Mouse (Mus musculus): ENCODE results near the gene Trp53bp2. TPM values are rescaled to one million over a fixed set of nuclear protein-coding genes. Genes with fewer than 3 reads are reported as not detected.
A peak's percentile ranks its signal among the peaks of the same experiment; 100 is the strongest.

Trp53bp2 gene
- polyA plus RNA-seq, 1 experiment from 2014 or later: 26.9 TPM

DNA sequence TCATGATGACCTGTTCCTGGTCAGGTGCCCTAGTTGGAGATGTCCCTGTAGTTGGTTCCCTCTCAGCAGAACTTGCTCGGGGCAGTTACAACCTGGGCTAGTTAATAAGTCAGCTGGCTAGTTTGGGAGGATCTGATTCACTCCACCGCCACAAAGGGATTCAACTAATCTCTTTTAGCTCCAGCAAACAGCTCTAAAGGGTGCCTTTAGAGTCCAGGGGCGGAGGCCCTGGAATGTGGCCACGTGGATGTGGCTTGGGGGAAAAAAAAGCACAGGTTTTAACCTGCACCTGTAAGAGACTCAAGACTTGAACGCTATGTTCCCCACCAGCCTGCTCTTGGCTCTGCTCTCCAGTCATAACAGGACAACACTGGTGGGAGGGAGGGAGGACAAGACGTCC, 87.7 kb downstream of the Trp53bp2 start:
- no peak overlapping the region for H3K9ac ChIP-seq (ENCODE audit: low read length)
- H3K4me2 ChIP-seq (ENCODE audit: low read length): no peak overlapping the region
- H3K27ac ChIP-seq (ENCODE audit: low read depth): no peak overlapping the region
- peaks cover 22% of the 10 kb centered on the region for H3K4me1 ChIP-seq (replicated peaks; ENCODE audit: control insufficient read depth, insufficient read depth, low read length)
- H3K36me3 ChIP-seq (ENCODE audit: control insufficient read depth, insufficient read depth, low read length): peaks cover 19% of the 10 kb centered on the region
- no peak for DNase-seq (ENCODE audit: low spot score)
- no peak overlapping the region for H3K4me3 ChIP-seq (ENCODE audit: low read depth, low read length)
- 59% methylated on average over 6 of the region's 6 CpGs for WGBS
- no peaks in the 10 kb centered on the region for H3K9me3 ChIP-seq (ENCODE audit: control insufficient read depth, low read length)
- no peaks in the 10 kb centered on the region for H3K27me3 ChIP-seq (replicated peaks; ENCODE audit: control insufficient read depth, insufficient read depth, low read length)
- ATAC-seq (replicated peaks; ENCODE audit: low FRiP score, low TSS enrichment, low read depth): 0 out of 2 replicates have a peak, but pooled peaks have one; percentile 13

DNA sequence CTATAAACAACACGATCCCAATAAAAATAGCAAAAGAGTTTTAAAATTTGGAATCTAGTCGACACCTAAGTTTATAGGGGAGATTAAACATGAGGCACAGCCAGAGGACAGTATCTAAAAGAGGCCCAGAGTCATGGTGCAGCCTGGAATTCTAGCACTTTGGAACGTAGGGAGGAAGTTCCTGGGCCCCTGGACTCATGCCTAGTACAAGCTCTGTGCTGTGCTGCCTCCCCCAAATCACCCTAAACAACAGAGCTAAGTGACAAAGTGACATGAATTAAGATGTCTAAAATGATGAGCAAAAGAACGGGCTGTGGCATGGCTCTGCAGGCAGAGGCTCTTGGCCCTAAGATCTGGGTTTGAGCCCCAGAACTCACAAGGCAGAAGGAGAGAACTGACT, 88.8 kb downstream of the Trp53bp2 start:
- DNase-seq (ENCODE audit: low spot score): no peak
- Histone ChIP-seq H3K4me3 (ENCODE audit: low read depth, low read length) (no peak overlapping the region), H3K27me3 (replicated peaks; ENCODE audit: control insufficient read depth, insufficient read depth, low read length) (no peaks in the 10 kb centered on the region), H3K36me3 (ENCODE audit: control insufficient read depth, insufficient read depth, low read length) (peaks cover 16% of the 10 kb centered on the region; the same call in 1 of the 2 replicates), H3K9me3 (ENCODE audit: control insufficient read depth, low read length) (no peaks in the 10 kb centered on the region), H3K4me2 (ENCODE audit: low read length) (no peak overlapping the region), H3K9ac (ENCODE audit: low read length) (no peak overlapping the region), H3K4me1 (replicated peaks; ENCODE audit: control insufficient read depth, insufficient read depth, low read length) (peaks cover 23% of the 10 kb centered on the region), H3K27ac (ENCODE audit: low read depth) (no peak overlapping the region)
- WGBS: 54% methylated on average over 4 of the region's 4 CpGs
- ATAC-seq (replicated peaks; ENCODE audit: low FRiP score, low TSS enrichment, low read depth): no peak

DNA sequence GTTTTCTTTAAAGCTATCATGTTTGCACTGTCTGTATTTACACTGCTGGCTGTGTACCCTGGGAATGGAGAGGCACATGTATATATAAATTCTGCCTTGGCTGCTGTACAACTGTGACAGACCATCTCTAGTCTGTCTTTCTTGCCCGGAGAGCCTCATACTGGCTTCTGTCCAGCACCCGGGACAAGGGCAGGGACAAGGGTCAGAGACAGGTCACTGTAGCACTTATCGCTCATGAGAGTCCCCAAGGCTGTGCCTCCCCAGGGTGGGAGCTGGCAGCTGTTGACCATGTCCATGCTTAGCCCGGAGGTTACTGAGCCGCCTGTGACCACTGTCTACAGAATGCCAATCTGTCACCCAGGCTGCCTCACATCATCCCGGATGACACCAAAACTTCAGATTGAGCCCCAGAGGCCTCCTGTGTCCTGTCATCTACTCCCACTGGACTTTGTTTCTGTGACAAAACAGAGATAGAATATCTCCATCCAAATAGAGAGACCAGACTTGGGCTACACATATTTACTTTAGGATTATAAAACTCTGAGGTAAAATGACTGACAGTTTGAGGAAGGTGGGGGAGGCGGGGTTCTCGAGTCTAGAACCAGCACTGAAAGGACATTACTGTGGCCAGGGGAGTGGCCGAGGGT, 90.6 kb downstream of the Trp53bp2 start:
- DNase-seq (ENCODE audit: low spot score): no peak

DNA sequence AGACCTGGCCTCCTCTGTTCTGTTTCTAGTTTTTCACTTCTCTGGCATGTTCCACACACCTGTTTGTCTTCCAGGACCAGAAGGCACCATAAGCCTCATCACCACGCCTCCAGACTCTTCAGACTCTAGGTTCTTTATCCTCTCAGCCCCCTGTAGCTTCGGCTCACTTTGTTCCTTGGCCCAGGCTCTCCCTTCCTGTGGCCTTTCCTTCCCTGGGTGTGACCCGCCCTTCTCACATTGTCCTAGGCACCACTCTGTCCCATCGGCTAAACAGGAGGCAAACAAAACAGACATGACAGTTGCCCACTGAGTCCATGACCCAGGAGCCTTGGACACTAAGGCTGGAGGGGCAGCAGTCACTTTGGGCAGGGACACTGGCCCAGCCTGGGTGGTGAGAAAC, 91.3 kb downstream of the Trp53bp2 start:
- Histone ChIP-seq H3K4me3 (ENCODE audit: low read depth, low read length) (no peak overlapping the region), H3K9me3 (ENCODE audit: control insufficient read depth, low read length) (no peaks in the 10 kb centered on the region), H3K9ac (ENCODE audit: low read length) (no peak overlapping the region), H3K4me2 (ENCODE audit: low read length) (no peak overlapping the region), H3K4me1 (replicated peaks; ENCODE audit: control insufficient read depth, insufficient read depth, low read length) (peaks cover 45% of the 10 kb centered on the region), H3K36me3 (ENCODE audit: control insufficient read depth, insufficient read depth, low read length) (peaks cover 17% of the 10 kb centered on the region; the same call in 1 of the 2 replicates), H3K27ac (ENCODE audit: low read depth) (no peak overlapping the region; the same call in 1 of the 2 replicates), H3K27me3 (replicated peaks; ENCODE audit: control insufficient read depth, insufficient read depth, low read length) (no peaks in the 10 kb centered on the region)
- ATAC-seq (replicated peaks; ENCODE audit: low FRiP score, low TSS enrichment, low read depth): no peak
- DNase-seq (ENCODE audit: low spot score): no peak
- 72% methylated on average over 4 of the region's 4 CpGs for WGBS

More for the DNA sequence above, 90.6 kb downstream of the Trp53bp2 start:
- Histone ChIP-seq H3K9ac (ENCODE audit: low read length) (no peak overlapping the region), H3K4me2 (ENCODE audit: low read length) (no peak overlapping the region), H3K27ac (ENCODE audit: low read depth) (peak overlapping the region; percentile 47; the same call in 1 of the 2 replicates), H3K9me3 (ENCODE audit: control insufficient read depth, low read length) (no peaks in the 10 kb centered on the region), H3K4me1 (replicated peaks; ENCODE audit: control insufficient read depth, insufficient read depth, low read length) (peaks cover 41% of the 10 kb centered on the region), H3K36me3 (ENCODE audit: control insufficient read depth, insufficient read depth, low read length) (peaks cover 16% of the 10 kb centered on the region; the same call in 1 of the 2 replicates), H3K4me3 (ENCODE audit: low read depth, low read length) (no peak overlapping the region), H3K27me3 (replicated peaks; ENCODE audit: control insufficient read depth, insufficient read depth, low read length) (no peaks in the 10 kb centered on the region)
- WGBS: 61% methylated on average over 9 of the region's 9 CpGs
- no peak for ATAC-seq (replicated peaks; ENCODE audit: low FRiP score, low TSS enrichment, low read depth)

DNA sequence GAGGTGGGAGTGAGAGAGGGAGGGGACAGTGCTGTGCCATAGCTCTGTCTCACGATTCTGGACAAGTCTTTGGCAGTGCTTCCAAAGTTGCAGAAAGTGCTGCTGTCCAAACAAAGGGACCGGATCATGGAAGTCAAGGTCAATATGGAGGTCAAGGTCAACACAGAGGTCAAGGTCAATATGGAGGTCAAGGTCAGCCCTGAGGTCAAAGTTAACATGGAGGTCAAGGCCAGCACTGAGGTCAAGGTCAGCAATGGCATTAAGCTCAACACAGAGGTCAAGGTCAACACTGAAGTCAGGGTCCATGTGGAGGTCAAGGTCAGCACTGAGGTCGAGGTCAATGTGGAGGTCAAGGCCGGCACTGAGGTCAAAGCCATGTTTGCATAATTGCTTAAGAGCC, 91.9 kb downstream of the Trp53bp2 start:
- Histone ChIP-seq H3K36me3 (ENCODE audit: control insufficient read depth, insufficient read depth, low read length) (peaks cover 23% of the 10 kb centered on the region; the same call in 1 of the 2 replicates), H3K4me2 (ENCODE audit: low read length) (no peak overlapping the region), H3K9ac (ENCODE audit: low read length) (no peak overlapping the region), H3K4me1 (replicated peaks; ENCODE audit: control insufficient read depth, insufficient read depth, low read length) (peaks cover 45% of the 10 kb centered on the region), H3K4me3 (ENCODE audit: low read depth, low read length) (no peak overlapping the region), H3K27me3 (replicated peaks; ENCODE audit: control insufficient read depth, insufficient read depth, low read length) (no peaks in the 10 kb centered on the region), H3K27ac (ENCODE audit: low read depth) (no peak overlapping the region), H3K9me3 (ENCODE audit: control insufficient read depth, low read length) (no peaks in the 10 kb centered on the region)
- 81% methylated on average over 4 of the region's 4 CpGs for WGBS
- DNase-seq (ENCODE audit: low spot score) (peak; percentile 65), ATAC-seq (replicated peaks; ENCODE audit: low FRiP score, low TSS enrichment, low read depth) (no peak)

DNA sequence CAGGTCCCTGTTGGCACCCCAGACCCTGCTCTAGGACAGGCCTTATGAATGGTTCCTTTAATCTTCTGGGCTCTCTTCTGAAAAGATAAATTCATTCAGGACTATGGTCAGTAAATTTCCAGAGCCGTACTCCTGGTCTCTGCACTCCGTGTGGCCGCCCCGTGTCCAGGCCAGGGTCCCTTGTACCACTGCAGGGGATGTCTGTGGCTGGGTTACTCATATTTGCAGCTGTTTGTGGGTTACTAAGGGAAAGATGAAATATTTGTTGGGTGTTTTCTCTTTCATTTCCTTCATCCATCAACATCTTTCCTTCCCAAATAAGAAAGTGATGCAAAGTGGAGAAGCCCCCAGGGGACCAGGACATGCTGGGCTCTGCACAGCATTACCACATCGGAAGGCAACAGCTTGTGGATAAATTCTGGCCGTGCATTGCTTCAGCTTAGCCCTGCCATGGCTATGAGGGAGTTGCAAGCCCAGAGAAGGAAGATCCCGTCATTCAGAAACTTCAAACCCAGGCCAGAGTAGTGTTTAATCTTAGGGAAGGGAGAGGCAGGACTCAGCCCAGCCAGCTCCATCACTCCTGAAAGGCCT, 92.9 kb downstream of the Trp53bp2 start:
- no peaks in the 10 kb centered on the region for H3K9me3 ChIP-seq (ENCODE audit: control insufficient read depth, low read length)
- DNase-seq (ENCODE audit: low spot score) (no peak), ATAC-seq (replicated peaks; ENCODE audit: low FRiP score, low TSS enrichment, low read depth) (no peak)
- H3K9ac ChIP-seq (ENCODE audit: low read length): no peak overlapping the region
- no peak overlapping the region for H3K4me2 ChIP-seq (ENCODE audit: low read length)
- peaks cover 22% of the 10 kb centered on the region; the same call in 1 of the 2 replicates for H3K36me3 ChIP-seq (ENCODE audit: control insufficient read depth, insufficient read depth, low read length)
- H3K4me1 ChIP-seq (replicated peaks; ENCODE audit: control insufficient read depth, insufficient read depth, low read length): peaks cover 51% of the 10 kb centered on the region
- WGBS: 86% methylated on average over 7 of the region's 7 CpGs
- no peaks in the 10 kb centered on the region for H3K27me3 ChIP-seq (replicated peaks; ENCODE audit: control insufficient read depth, insufficient read depth, low read length)
- H3K4me3 ChIP-seq (ENCODE audit: low read depth, low read length): no peak overlapping the region
- H3K27ac ChIP-seq (ENCODE audit: low read depth): no peak overlapping the region

DNA sequence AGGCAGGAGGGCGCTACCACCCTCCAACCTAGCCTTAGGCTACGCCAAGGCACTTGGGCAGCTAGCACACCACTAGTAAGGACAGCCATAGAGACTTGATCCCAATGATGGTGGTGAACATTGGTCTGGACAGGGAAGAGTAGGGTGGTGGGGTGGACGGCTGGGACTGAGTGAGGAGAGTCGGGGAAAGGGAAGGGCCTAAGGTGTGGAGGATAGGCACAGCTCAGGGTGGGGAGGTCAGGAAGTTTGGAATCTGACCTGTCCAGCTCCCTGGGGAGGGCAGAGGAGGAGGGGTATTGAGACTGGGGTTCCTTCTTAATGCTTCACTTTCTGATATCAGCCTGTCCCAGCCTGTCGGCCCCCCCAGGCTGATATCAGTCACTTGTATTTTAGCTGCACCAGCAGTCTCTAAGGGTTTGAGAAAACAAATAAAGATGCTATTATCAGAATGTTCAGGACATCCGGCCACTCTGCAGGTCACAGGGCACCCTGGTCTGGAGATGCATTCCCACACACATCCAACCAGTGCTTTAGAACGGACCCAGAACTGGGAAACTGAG, 93.6 kb downstream of the Trp53bp2 start:
- H3K4me3 ChIP-seq (ENCODE audit: low read depth, low read length): no peak overlapping the region

DNA sequence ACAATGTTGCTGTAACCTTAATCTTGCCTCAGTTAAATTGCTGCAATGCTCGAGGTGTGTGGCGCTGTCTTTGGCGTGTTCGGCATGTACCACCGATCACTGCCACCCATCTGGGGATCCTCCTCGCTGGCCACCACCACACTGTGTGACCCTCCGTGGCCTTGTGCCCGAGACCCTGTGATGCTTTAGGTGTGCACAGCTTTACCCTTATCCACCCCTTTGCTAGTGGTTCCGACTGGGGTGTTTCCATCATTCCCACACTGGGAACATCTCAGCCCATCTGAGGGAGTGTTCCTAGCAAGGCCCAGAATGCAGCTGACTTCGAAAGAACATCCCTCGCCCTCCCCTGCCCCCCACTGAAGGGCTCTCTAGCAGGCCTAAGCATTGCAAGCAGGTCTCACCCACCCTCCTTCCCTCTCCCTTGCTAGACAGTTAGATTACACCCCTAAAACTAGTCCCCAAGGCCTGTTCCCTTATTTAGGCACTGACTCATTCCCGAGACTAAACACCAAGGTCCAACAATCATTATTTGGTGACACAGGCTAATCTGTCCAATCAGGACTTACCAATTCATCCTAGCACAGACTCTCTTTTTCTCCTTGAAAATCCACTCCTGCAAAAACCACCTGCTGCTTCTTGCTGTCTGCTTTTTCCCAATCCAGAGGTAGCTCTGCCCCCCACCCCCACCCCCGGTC, 94.4 kb downstream of the Trp53bp2 start:
- H3K36me3 ChIP-seq (ENCODE audit: control insufficient read depth, insufficient read depth, low read length): peaks cover 22% of the 10 kb centered on the region; the same call in 1 of the 2 replicates
- 79% methylated on average over 13 of the region's 13 CpGs for WGBS
- no peak overlapping the region for H3K4me2 ChIP-seq (ENCODE audit: low read length)
- H3K4me1 ChIP-seq (replicated peaks; ENCODE audit: control insufficient read depth, insufficient read depth, low read length): peaks cover 41% of the 10 kb centered on the region
- no peak overlapping the region for H3K9ac ChIP-seq (ENCODE audit: low read length)
- no peak for DNase-seq (ENCODE audit: low spot score)
- no peaks in the 10 kb centered on the region for H3K27me3 ChIP-seq (replicated peaks; ENCODE audit: control insufficient read depth, insufficient read depth, low read length)
- no peak for ATAC-seq (replicated peaks; ENCODE audit: low FRiP score, low TSS enrichment, low read depth)
- H3K4me3 ChIP-seq (ENCODE audit: low read depth, low read length): no peak overlapping the region
- no peaks in the 10 kb centered on the region for H3K9me3 ChIP-seq (ENCODE audit: control insufficient read depth, low read length)
- H3K27ac ChIP-seq (ENCODE audit: low read depth): peak overlapping the region; percentile 60

More for the DNA sequence above, 93.6 kb downstream of the Trp53bp2 start:
- Histone ChIP-seq H3K36me3 (ENCODE audit: control insufficient read depth, insufficient read depth, low read length) (peaks cover 22% of the 10 kb centered on the region; the same call in 1 of the 2 replicates), H3K4me2 (ENCODE audit: low read length) (no peak overlapping the region), H3K27ac (ENCODE audit: low read depth) (no peak overlapping the region), H3K9me3 (ENCODE audit: control insufficient read depth, low read length) (no peaks in the 10 kb centered on the region), H3K4me1 (replicated peaks; ENCODE audit: control insufficient read depth, insufficient read depth, low read length) (peaks cover 46% of the 10 kb centered on the region), H3K27me3 (replicated peaks; ENCODE audit: control insufficient read depth, insufficient read depth, low read length) (no peaks in the 10 kb centered on the region), H3K9ac (ENCODE audit: low read length) (no peak overlapping the region)
- WGBS: 87% methylated on average over 7 of the region's 7 CpGs
- ATAC-seq (replicated peaks; ENCODE audit: low FRiP score, low TSS enrichment, low read depth) (no peak), DNase-seq (ENCODE audit: low spot score) (no peak)
